Mouse (Mus musculus) stomach, postnatal 0 days (tissue): ENCODE results near the gene Gm11084.

ENCODE experiments used
- CTCF ChIP-seq: IDR thresholded peaks from 2 replicates; pipeline ENCODE4 v1.5.1; 2016; ENCODE audit warnings: antibody characterized with exemption, low read depth, mild to moderate bottlenecking, moderate library complexity
- EP300 ChIP-seq: optimal IDR thresholded peaks from 2 replicates; pipeline ENCODE3; 2016; ENCODE audit warnings: antibody characterized with exemption

DNA sequence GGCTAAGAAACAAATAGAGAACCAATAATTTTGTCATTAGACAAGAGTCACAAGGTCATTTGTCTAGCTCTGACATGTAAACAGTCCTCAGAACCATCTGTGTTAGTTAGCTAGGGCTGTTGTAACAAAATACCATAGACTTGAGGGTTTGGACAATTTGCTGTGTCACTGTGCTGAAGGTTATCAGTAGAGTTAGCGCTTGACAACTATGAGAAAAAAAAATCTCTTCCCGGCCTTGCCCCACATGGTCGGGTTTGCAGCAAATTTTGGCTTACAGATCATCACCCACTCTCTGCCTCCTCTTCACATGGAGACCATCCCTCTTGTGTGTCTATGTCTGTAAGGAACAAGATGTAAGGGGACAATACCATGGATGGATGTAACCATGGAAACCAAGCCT, 41.5 kb upstream of the Gm11084 start:
- no peak for TF ChIP-seq CTCF
- TF ChIP-seq EP300, result no peak
